Mouse (Mus musculus) G1E (cell line): ENCODE results near the gene Npr3.

Experiments used
- CTCF ChIP-seq: IDR thresholded peaks from 2 replicates; pipeline ENCODE4 v1.5.1; 2012; ENCODE audit warnings: low read depth, low read length, inconsistent platforms, mixed read lengths
- GATA1 ChIP-seq: IDR thresholded peaks from 2 replicates; pipeline ENCODE4 v1.6.1; 2012; ENCODE audit warnings: borderline replicate concordance, low read length, inconsistent platforms, mixed read lengths
- GATA2 ChIP-seq: IDR thresholded peaks from 2 replicates; pipeline ENCODE4 v1.6.1; 2012; ENCODE audit warnings: low read depth, low read length, inconsistent platforms, borderline replicate concordance

DNA sequence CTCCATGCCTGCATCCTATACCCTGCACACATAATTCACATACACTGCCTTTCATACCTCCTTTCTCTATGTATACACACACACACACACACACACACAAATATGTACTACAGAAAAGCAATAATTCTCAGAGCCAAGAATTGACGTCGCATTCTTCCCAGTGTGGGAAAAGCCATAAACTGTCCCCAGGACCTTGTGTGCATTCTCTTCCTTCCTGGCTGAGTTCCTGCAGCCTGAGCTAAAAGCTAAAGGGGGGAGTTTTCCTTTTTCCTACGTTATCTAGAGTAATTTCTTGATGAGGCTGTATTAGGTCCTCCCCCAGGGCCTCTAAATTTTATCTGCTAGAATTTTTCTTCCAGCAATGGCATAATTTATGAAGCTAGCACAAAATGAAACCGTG, 103.5 kb downstream of the Npr3 start:
- TF ChIP-seq GATA1, result no peak
- TF ChIP-seq CTCF, result no peak
- no peak for TF ChIP-seq GATA2
